Mouse (Mus musculus) kidney, adult 2 months (tissue): Measurements from ENCODE around the gene Maz. TPM values are rescaled to one million over a fixed set of nuclear protein-coding genes. Genes with fewer than 3 reads are reported as not detected.

Experiments used
- DNase-seq: peaks from one replicate; pipeline ENCODE4 v3.0.0; 2021
- H3K27ac ChIP-seq: fragments of 200-500 bp; 2 replicates; pipeline ENCODE4 v1.5.1; 2012; ENCODE audit warnings: low read depth, low read length, control low read depth, inconsistent platforms; ENCODE audit not compliant: insufficient read depth
- H3K27me3 ChIP-seq: fragments of 200-500 bp; replicated peaks from 2 replicates; pipeline ENCODE4 v1.6.1; 2012; ENCODE audit warnings: mild to moderate bottlenecking, moderate library complexity, low read length, inconsistent platforms; ENCODE audit not compliant: control insufficient read depth, insufficient read depth
- H3K36me3 ChIP-seq: fragments of 200-500 bp; 2 replicates; pipeline ENCODE4 v1.6.1; 2012; ENCODE audit warnings: mild to moderate bottlenecking, moderate library complexity, low read length, inconsistent platforms; ENCODE audit not compliant: control insufficient read depth, insufficient read depth
- H3K4me1 ChIP-seq: fragments of 200-500 bp; 2 replicates; pipeline ENCODE4 v1.6.1; 2011; ENCODE audit warnings: low read length; ENCODE audit not compliant: control insufficient read depth, insufficient read depth
- H3K4me3 ChIP-seq: fragments of 200-500 bp; 2 replicates; pipeline ENCODE4 v1.5.1; 2011; ENCODE audit warnings: mild to moderate bottlenecking, low read depth, low read length, control low read depth; ENCODE audit not compliant: insufficient read depth
- CTCF ChIP-seq: fragments of 200-500 bp; conservative IDR thresholded peaks from 2 replicates; pipeline ENCODE4 v1.5.1; 2011; ENCODE audit warnings: low read depth, mild to moderate bottlenecking, control low read depth, low read length, moderate library complexity, mixed read lengths; ENCODE audit not compliant: insufficient read depth, insufficient read length
- POLR2A ChIP-seq: fragments of 200-500 bp; IDR thresholded peaks from one replicate; pipeline ENCODE4 v1.6.1; 2011; ENCODE audit warnings: low read depth, low read length, control low read depth
- WGBS: fragments of 180-500 bp; shearing (Covaris S2); methylation state at CpG from one replicate; pipeline ENCODE4 v1.1.7; 2018; 5-methylcytosine and 5-hydroxymethylcytosine counted together
- polyA plus RNA-seq: library from polyadenylated mRNA; depleted of rRNA; stranded (reverse); fragments of >200 nt; gene quantifications from 2 replicates; pipeline ENCODE4 v1.2.3, GENCODE M21; 2012

Maz gene
- polyA plus RNA-seq, 1 experiment: 97.9 TPM

- Histone ChIP-seq H3K27ac (peak overlapping the region; percentile 71), H3K27me3 (no peaks in the 10 kb centered on the region), H3K4me1 (peaks cover 15% of the 10 kb centered on the region), H3K4me3 (peak overlapping the region; percentile 84), H3K36me3 (no peaks in the 10 kb centered on the region)
- WGBS: 2% methylated on average over 30 of the region's 30 CpGs
- peak; percentile 90 for DNase-seq
- TF ChIP-seq CTCF (peak; percentile 79), POLR2A (peak; percentile 67)
Observed at GRCm38 (mm10) chr7:127024755-127025555, 1.9 kb downstream of the Maz start.

- no peak for TF ChIP-seq POLR2A
- no peak for TF ChIP-seq CTCF
- peak overlapping the region; percentile 26; the same call in 1 of the 2 replicates for H3K4me3 ChIP-seq
- WGBS: 31% methylated on average over 19 of the region's 19 CpGs
- DNase-seq: no peak
- H3K36me3 ChIP-seq: no peaks in the 10 kb centered on the region
- no peaks in the 10 kb centered on the region for H3K27me3 ChIP-seq
- no peak overlapping the region for H3K27ac ChIP-seq
- H3K4me1 ChIP-seq: peaks cover 15% of the 10 kb centered on the region
Observed at GRCm38 (mm10) chr7:127023896-127024690, 2.7 kb downstream of the Maz start.

GRCm38 (mm10) chr7:127023272-127023691 is 3.6 kb downstream of the Maz start:
- Histone ChIP-seq H3K36me3 (no peaks in the 10 kb centered on the region), H3K27me3 (no peaks in the 10 kb centered on the region), H3K27ac (no peak overlapping the region), H3K4me1 (peaks cover 15% of the 10 kb centered on the region), H3K4me3 (no peak overlapping the region)
- no peak for TF ChIP-seq POLR2A
- TF ChIP-seq CTCF: no peak
- WGBS: 77% methylated on average over 13 of the region's 13 CpGs
- no peak for DNase-seq

- DNase-seq: no peak
- 95% methylated on average over 7 of the region's 7 CpGs for WGBS
- Histone ChIP-seq H3K36me3 (no peaks in the 10 kb centered on the region), H3K27ac (no peak overlapping the region), H3K27me3 (no peaks in the 10 kb centered on the region), H3K4me1 (peaks cover 15% of the 10 kb centered on the region), H3K4me3 (no peak overlapping the region)
- TF ChIP-seq POLR2A: no peak
- TF ChIP-seq CTCF: no peak
Observed at GRCm38 (mm10) chr7:127022528-127023271, 4.1 kb downstream of the Maz start.

- H3K36me3 ChIP-seq: no peaks in the 10 kb centered on the region
- no peak overlapping the region for H3K27ac ChIP-seq
- TF ChIP-seq CTCF: no peak
- no peak for TF ChIP-seq POLR2A
- DNase-seq: no peak
- H3K27me3 ChIP-seq: no peaks in the 10 kb centered on the region
- 57% methylated on average over 5 of the region's 5 CpGs for WGBS
- H3K4me3 ChIP-seq: no peak overlapping the region
- peaks cover 17% of the 10 kb centered on the region for H3K4me1 ChIP-seq
Observed at GRCm38 (mm10) chr7:127021563-127022527, 5.0 kb downstream of the Maz start.
